Mouse (Mus musculus): Measurements from ENCODE around the gene Slc9a5.

Slc9a5 gene

GRCm38 (mm10) chr8:105408331-105408730, 59.7 kb downstream of the Slc9a5 start:
- 68% methylated on average over 7 of the region's 7 CpGs for WGBS

- 92% methylated on average over 6 of the region's 6 CpGs for WGBS
These were observed 61.3 kb downstream of the Slc9a5 start for GRCm38 (mm10) chr8:105409947-105410346.

- WGBS: 3% methylated on average over 34 of the region's 34 CpGs
These were observed 64.7 kb downstream of the Slc9a5 start, which contains the start of the genes Kctd19 and Lrrc36 for GRCm38 (mm10) chr8:105413391-105413790. Gene Kctd19 (minus strand): TSS chr8:105413502. Gene Lrrc36 (plus strand): TSS chr8:105413571.

GRCm38 (mm10) chr8:105418992-105419391, 70.3 kb downstream of the Slc9a5 start:
- WGBS: 95% methylated on average over 2 of the region's 2 CpGs

Data from cerebral cortex, adult 2 months (tissue).